Mouse (Mus musculus): ENCODE measurements at regions not wholly inside any gene's neighbourhood (a gene's known extent, or its start where the extent isn't known, plus 50 kb on each side); places are given as distances from the start of the nearest gene placed in this dataset.
"Not testable (repeated sequence)": the region's sequence is repeated elsewhere in the genome, so short reads cannot be mapped to it uniquely, and the experiment has no call there.

- not testable (repeated sequence) for DNase-seq (ENCODE audit: extremely low spot score in 1 of 2, low spot score in 1 of 2)
Measured at GRCm38 (mm10) chr8:114030141-114030540, 103.2 kb upstream of the Nudt7 start.

DNA sequence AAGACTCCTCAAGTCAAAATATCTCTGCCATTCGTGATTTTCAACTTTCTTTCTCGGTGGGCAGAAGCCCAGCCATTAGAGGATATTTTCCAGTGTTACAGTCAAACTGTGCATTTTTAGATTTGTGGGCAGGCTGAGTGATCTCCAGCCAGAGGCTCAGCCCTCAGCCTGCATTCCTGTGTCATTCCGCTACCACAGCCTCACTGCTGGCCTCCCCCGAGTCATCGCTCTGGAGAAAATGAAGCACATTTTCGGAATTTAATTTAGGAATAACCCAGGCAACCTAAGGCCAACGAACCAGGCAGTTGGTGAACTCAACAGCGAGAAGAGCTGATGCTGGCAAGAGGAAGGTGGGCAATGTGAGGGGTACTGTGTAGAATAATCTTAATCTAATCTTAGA is 80.9 kb upstream of the Nudt7 start:
- no peak for DNase-seq (ENCODE audit: extremely low spot score in 1 of 2, low spot score in 1 of 2)

DNA sequence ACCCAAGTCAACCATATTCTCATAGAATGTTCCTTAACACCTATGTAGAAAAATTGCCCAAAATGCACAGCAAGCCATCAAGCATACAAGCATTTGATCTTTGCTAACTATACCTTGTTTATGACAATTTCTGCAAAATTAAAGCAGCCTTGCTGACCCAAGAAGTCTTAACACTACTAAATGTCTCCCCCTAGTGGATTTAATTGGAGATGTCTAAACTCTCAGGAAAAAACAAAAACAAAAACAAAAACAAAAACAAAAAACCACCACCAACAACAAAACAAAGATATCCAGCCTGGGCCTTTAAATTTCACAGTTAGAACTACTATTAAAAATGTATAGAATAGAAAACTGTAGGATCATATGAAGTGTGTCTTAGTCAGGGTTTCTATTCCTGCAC is 69.8 kb upstream of the Nudt7 start:
- peak in 1 of 2 experiments; percentile 9 for DNase-seq (ENCODE audit: extremely low spot score in 1 of 2, low spot score in 1 of 2)

GRCm38 (mm10) chr8:114072330-114072729 is 61.0 kb upstream of the Nudt7 start:
- no peak for DNase-seq (ENCODE audit: extremely low spot score in 1 of 2, low spot score in 1 of 2)

DNA sequence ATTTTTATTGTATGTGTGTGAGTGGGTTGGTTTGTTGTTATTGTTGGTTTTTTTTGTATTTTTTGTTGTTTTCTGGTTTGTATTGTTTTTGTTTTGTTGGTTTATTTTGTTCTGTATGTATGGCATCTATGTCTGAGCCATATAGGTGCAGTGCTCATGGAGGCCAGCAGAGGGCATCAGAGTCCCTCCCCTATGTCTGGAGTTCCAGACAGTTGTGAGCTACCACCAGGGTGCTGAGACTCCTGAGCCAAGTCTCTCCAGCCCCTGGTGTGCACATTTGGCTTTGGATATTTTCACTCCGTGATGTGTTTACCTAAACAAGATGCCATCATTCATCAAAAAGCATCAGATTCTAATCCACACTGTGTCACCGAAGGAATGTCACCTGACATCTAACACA is 59.2 kb upstream of the Nudt7 start:
- no peak for DNase-seq (ENCODE audit: extremely low spot score in 1 of 2, low spot score in 1 of 2)

DNA sequence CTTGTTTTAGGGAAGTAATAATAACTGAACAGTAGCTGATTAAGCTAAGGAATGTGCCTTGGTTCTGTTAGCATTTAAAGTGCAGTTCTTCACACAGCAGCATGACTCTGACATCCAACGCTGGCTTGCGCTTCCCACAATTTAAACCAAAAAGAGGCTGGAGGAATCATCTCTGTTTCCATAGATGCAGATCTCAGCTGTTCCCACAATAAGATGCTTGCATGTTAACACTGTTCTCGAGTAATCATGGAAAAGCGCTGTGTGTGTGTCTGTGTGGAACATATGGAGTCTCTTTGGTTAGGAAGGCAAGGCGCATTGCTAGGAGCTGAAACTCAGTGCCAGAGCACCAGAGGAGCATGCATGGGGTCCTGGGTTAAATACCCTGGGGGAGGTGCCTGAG is 56.7 kb upstream of the Nudt7 start:
- peak; percentile 9 to 52 for DNase-seq (ENCODE audit: extremely low spot score in 1 of 2, low spot score in 1 of 2)

- DNase-seq (ENCODE audit: extremely low spot score in 1 of 2, low spot score in 1 of 2): peak in 1 of 2 experiments; percentile 79
Measured at GRCm38 (mm10) chr8:114081049-114081756, 52.2 kb upstream of the Nudt7 start.

DNA sequence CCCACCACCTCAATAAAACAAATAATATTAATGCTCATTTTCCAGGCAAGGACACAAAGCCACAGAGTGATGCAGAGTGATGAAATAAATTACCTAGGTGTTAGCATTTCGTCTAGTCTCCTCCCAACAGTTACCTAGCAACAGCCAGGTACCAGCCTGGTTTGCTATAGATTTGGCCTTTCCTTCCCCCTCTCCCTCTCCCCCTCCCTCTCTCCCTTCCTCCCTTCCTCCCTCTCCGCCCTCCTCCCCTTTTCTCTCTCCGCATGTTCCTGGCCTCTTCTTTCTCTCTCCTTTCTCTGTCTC is 51.6 kb upstream of the Nudt7 start:
- DNase-seq (ENCODE audit: extremely low spot score in 1 of 2, low spot score in 1 of 2): no peak
